Mouse (Mus musculus) ES-E14 (cell line): ENCODE measurements at regions not wholly inside any gene's neighbourhood (a gene's known extent, or its start where the extent isn't known, plus 50 kb on each side); places are given as distances from the start of the nearest gene placed in this dataset.

Experiments
- DNase-seq: peaks from one replicate; pipeline ENCODE4 v3.0.0-alpha.2; 2013; ENCODE audit warnings: low read depth, low spot score
- H3K27ac ChIP-seq: 2 replicates; pipeline ENCODE4 v1.5.1; 2012; ENCODE audit warnings: low read depth, mild to moderate bottlenecking, low read length, moderate library complexity, mixed read lengths; ENCODE audit not compliant: poor library complexity, insufficient read depth, severe bottlenecking
- H3K36me3 ChIP-seq: 2 replicates; pipeline ENCODE4 v1.6.1; 2012; ENCODE audit warnings: mild to moderate bottlenecking, low read length, moderate library complexity, mixed read lengths; ENCODE audit not compliant: control insufficient read depth, poor library complexity, insufficient read depth, severe bottlenecking
- H3K4me1 ChIP-seq, 2 experiments: fragments of 150-350 bp in 1 of 2; sonication (generic) in 1 of 2; 2 replicates each; pipeline ENCODE4 v1.6.1; 2012; ENCODE audit warnings: low read length in 2 of 2, mild to moderate bottlenecking in 1 of 2, mixed read lengths in 1 of 2; ENCODE audit not compliant: control insufficient read depth in 2 of 2, insufficient read depth in 2 of 2, poor library complexity in 1 of 2
- H3K4me3 ChIP-seq, 2 experiments: fragments of 150-350 bp in 1 of 2; sonication (generic) in 1 of 2; 2 replicates each; pipeline ENCODE4 v1.5.1; 2012; ENCODE audit warnings: low read length in 2 of 2, low read depth in 1 of 2, mild to moderate bottlenecking in 1 of 2, mixed read lengths in 1 of 2; ENCODE audit not compliant: insufficient read depth in 1 of 2, poor library complexity in 1 of 2, severe bottlenecking in 1 of 2
- H3K9ac ChIP-seq: 2 replicates; pipeline ENCODE4 v1.6.1; 2012; ENCODE audit warnings: low read depth, mild to moderate bottlenecking, low read length, mixed read lengths; ENCODE audit not compliant: poor library complexity, insufficient read depth, severe bottlenecking
- H3K9me3 ChIP-seq: fragments of 150-350 bp; sonication (generic); 2 replicates; pipeline ENCODE4 v1.6.1; 2012; ENCODE audit warnings: low read depth, mild to moderate bottlenecking, low read length; ENCODE audit not compliant: control insufficient read depth, insufficient read depth
- CHD2 ChIP-seq: IDR thresholded peaks from 2 replicates; pipeline ENCODE4 v1.6.1; 2014; ENCODE audit warnings: mild to moderate bottlenecking, low read depth, low read length, inconsistent platforms
- HCFC1 ChIP-seq: IDR thresholded peaks from 2 replicates; pipeline ENCODE4 v1.6.1; 2012; ENCODE audit warnings: low read length, inconsistent platforms, borderline replicate concordance; ENCODE audit not compliant: insufficient read depth
- MAFK ChIP-seq: IDR thresholded peaks from 2 replicates; pipeline ENCODE4 v1.6.1; 2014; ENCODE audit warnings: mild to moderate bottlenecking, low read depth, low read length, inconsistent platforms; ENCODE audit not compliant: insufficient read depth
- ZC3H11A ChIP-seq: IDR thresholded peaks from 2 replicates; pipeline ENCODE4 v1.6.1; 2012; ENCODE audit warnings: low read depth, mild to moderate bottlenecking, inconsistent platforms, low read length, borderline replicate concordance
- ZNF384 ChIP-seq: IDR thresholded peaks from 2 replicates; pipeline ENCODE4 v1.6.1; 2012; ENCODE audit warnings: low read depth, low read length, inconsistent platforms
- in situ Hi-C, 2 experiments: fragments of 600-800 bp; cut with MboI; formaldehyde crosslinking; loops; one replicate each; pipeline ENCODE4 v1.15.1; 2025; ENCODE audit warnings: low sequenced_read_pairs in 2 of 2, inconsistent platforms in 1 of 2; ENCODE audit not compliant: unreplicated experiment in 2 of 2

DNA sequence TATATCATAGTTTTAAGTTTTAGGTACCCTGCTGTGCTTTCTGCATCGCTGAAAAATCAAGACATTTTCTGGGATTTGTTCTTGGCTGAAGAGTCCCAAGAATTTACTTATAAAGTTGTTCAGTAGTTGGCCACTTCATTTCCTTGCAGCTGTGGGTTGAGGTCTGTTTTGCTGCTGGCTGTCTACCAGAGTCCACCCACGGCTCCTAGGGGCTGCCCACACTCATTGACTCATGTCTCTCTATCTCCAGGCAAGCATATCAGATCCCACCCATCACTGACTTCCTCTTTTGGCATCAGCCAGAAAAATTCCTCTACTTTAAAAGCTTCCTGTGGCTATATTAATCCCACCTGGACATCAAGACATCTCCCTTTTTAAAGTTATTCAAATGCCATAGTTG lies 263.9 kb downstream of the Kctd12 start:
- Histone ChIP-seq H3K4me1 (no peaks in the 10 kb centered on the region), H3K9ac (no peak overlapping the region), H3K36me3 (no peaks in the 10 kb centered on the region), H3K9me3 (no peaks in the 10 kb centered on the region), H3K27ac (no peak overlapping the region), H3K4me3 (no peak overlapping the region)
- in situ Hi-C loops, result no loop called here
- no peak for TF ChIP-seq ZNF384
- no peak for TF ChIP-seq CHD2
- TF ChIP-seq ZC3H11A, result no peak
- no peak for TF ChIP-seq MAFK
- TF ChIP-seq HCFC1, result no peak
- no peak for DNase-seq

DNA sequence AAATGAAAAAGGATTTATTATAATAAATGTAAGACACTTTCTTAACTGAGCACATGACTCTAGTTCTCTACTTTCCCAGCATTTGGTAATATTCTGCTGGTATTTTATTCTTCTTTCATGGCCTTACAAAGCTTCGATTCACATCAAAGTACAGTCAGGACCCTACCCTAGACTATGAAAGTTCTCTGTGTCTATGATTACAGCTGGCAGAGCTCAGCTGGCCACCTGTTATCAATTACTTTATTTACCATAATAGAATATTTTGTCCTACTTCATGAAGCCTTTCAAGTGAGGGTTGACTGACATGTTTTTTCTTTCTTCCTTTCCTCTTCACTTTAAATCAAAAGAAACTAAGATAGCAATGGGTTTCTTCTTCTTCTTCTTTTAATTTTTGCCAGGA lies 269.8 kb downstream of the Kctd12 start:
- in situ Hi-C loops, result no loop called here
- Histone ChIP-seq H3K36me3 (no peaks in the 10 kb centered on the region), H3K9ac (no peak overlapping the region), H3K4me1 (no peaks in the 10 kb centered on the region), H3K9me3 (no peaks in the 10 kb centered on the region), H3K4me3 (no peak overlapping the region), H3K27ac (no peak overlapping the region)
- TF ChIP-seq MAFK (no peak), CHD2 (no peak), HCFC1 (no peak), ZNF384 (no peak), ZC3H11A (no peak)
- DNase-seq, result no peak

- Histone ChIP-seq H3K4me1 (no peaks in the 10 kb centered on the region), H3K27ac (no peak overlapping the region), H3K9me3 (no peaks in the 10 kb centered on the region), H3K9ac (no peak overlapping the region), H3K4me3 (no peak overlapping the region), H3K36me3 (no peaks in the 10 kb centered on the region)
- DNase-seq, result no peak
- in situ Hi-C loops, result no loop called here
- TF ChIP-seq ZNF384 (no peak), HCFC1 (no peak), ZC3H11A (no peak), CHD2 (no peak), MAFK (no peak)
Observed at GRCm38 (mm10) chr14:102706704-102707336, 275.6 kb downstream of the Kctd12 start.

DNA sequence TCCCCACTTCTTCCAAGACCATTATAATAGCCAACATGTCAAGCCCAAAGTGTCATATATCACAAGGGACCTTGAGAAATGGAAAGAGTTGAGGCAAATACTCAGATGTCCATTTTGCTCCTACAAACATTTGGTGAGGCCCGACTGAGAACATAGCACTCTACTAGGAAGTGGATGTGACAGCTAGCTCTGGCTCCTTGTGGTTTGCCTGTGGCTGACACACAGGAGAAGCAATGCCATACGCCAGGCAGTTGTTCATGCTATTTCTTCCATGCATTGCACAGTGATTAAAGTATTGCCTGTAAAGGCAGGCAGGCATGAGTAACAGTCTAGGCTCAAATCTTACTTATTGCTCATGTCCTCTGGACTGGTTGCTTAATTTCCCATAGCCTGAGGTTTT lies 281.3 kb downstream of the Kctd12 start:
- no peak for DNase-seq
- TF ChIP-seq ZNF384 (no peak), CHD2 (no peak), HCFC1 (no peak), MAFK (no peak), ZC3H11A (no peak)
- no peak overlapping the region for H3K4me3 ChIP-seq
- no peaks in the 10 kb centered on the region for H3K36me3 ChIP-seq
- no peak overlapping the region for H3K9ac ChIP-seq
- in situ Hi-C loops, result no loop called here
- H3K9me3 ChIP-seq, result no peaks in the 10 kb centered on the region
- H3K4me1 ChIP-seq, result no peaks in the 10 kb centered on the region
- no peak overlapping the region for H3K27ac ChIP-seq
